Mouse (Mus musculus) lung, postnatal 14 days (tissue): Measurements from ENCODE around the gene Wars2.
A peak's percentile ranks its signal among the peaks of the same experiment; 100 is the strongest.

Experiments used
- DNase-seq: peaks from one replicate; pipeline ENCODE4 v3.0.0; 2021

The Wars2 gene

GRCm38 (mm10) chr3:99193576-99193975, 52.7 kb downstream of the Wars2 start:
- DNase-seq = no peak

GRCm38 (mm10) chr3:99203331-99203730, 62.5 kb downstream of the Wars2 start:
- DNase-seq = no peak

GRCm38 (mm10) chr3:99208416-99208815, 67.5 kb downstream of the Wars2 start:
- no peak for DNase-seq

GRCm38 (mm10) chr3:99211105-99211698, 70.3 kb downstream of the Wars2 start:
- DNase-seq = no peak

- DNase-seq = no peak
These were observed 86.9 kb downstream of the Wars2 start for GRCm38 (mm10) chr3:99227807-99228206.

- DNase-seq = peak; percentile 53
These were observed 92.8 kb downstream of the Wars2 start for GRCm38 (mm10) chr3:99233393-99234318.

GRCm38 (mm10) chr3:99234319-99234869, 93.5 kb downstream of the Wars2 start:
- DNase-seq = no peak

- no peak for DNase-seq
These were observed 94.4 kb downstream of the Wars2 start for GRCm38 (mm10) chr3:99235116-99235803.

- DNase-seq = no peak
These were observed 95.2 kb downstream of the Wars2 start for GRCm38 (mm10) chr3:99235804-99236755.

GRCm38 (mm10) chr3:99238691-99239090, 97.8 kb downstream of the Wars2 start:
- no peak for DNase-seq

- DNase-seq = no peak
These were observed 98.6 kb downstream of the Wars2 start for GRCm38 (mm10) chr3:99239301-99240045.

- no peak for DNase-seq
These were observed 99.4 kb downstream of the Wars2 start, which contains the start of gene Tbx15 for GRCm38 (mm10) chr3:99240213-99240720. TSS of gene Tbx15 (plus strand) at chr3:99240381.

GRCm38 (mm10) chr3:99240811-99241738, 100.2 kb downstream of the Wars2 start:
- no peak for DNase-seq

GRCm38 (mm10) chr3:99242481-99242880, 101.6 kb downstream of the Wars2 start:
- DNase-seq = no peak

- no peak for DNase-seq
These were observed 104.5 kb downstream of the Wars2 start for GRCm38 (mm10) chr3:99245341-99245740.

- no peak for DNase-seq
These were observed 105.8 kb downstream of the Wars2 start for GRCm38 (mm10) chr3:99246629-99247028.

GRCm38 (mm10) chr3:99247586-99247985, 106.7 kb downstream of the Wars2 start:
- no peak for DNase-seq

GRCm38 (mm10) chr3:99247996-99248801, 107.3 kb downstream of the Wars2 start:
- DNase-seq = no peak
